Mouse (Mus musculus) intestine, embryonic 15.5 days (tissue): Measurements from ENCODE around the gene Ralgds. TPM values are rescaled to one million over a fixed set of nuclear protein-coding genes. Genes with fewer than 3 reads are reported as not detected.
"Not testable (repeated sequence)": the region's sequence is repeated elsewhere in the genome, so short reads cannot be mapped to it uniquely, and the experiment has no call there.

Experiments used
- ATAC-seq: fragments of 200-750 bp; cut with Nextera tagmentation; 2 replicates; pipeline ENCODE4 v1.8.0; 2017; ENCODE audit warnings: moderate TSS enrichment, moderate library complexity
- H3K27ac ChIP-seq: fragments of 300-500 bp; sonication (generic); 2 replicates; pipeline ENCODE4 v1.5.1; 2015; ENCODE audit warnings: mild to moderate bottlenecking, inconsistent platforms
- H3K27me3 ChIP-seq: fragments of 300-500 bp; sonication (generic); replicated peaks from 2 replicates; pipeline ENCODE4 v1.6.1; 2015; ENCODE audit warnings: inconsistent platforms
- H3K36me3 ChIP-seq: fragments of 300-500 bp; sonication (generic); 2 replicates; pipeline ENCODE4 v1.6.1; 2015; ENCODE audit warnings: inconsistent platforms
- H3K4me1 ChIP-seq: fragments of 300-500 bp; sonication (generic); replicated peaks from 2 replicates; pipeline ENCODE4 v1.6.1; 2015; ENCODE audit warnings: inconsistent platforms
- H3K4me2 ChIP-seq: fragments of 300-500 bp; sonication (generic); replicated peaks from 2 replicates; pipeline ENCODE4 v1.6.1; 2015; ENCODE audit warnings: mild to moderate bottlenecking, inconsistent platforms
- H3K4me3 ChIP-seq: fragments of 300-500 bp; sonication (generic); replicated peaks from 2 replicates; pipeline ENCODE4 v1.5.1; 2015; ENCODE audit warnings: inconsistent platforms
- H3K9ac ChIP-seq: fragments of 300-500 bp; sonication (generic); 2 replicates; pipeline ENCODE4 v1.6.1; 2015; ENCODE audit warnings: inconsistent platforms
- H3K9me3 ChIP-seq: fragments of 300-500 bp; sonication (generic); 2 replicates; pipeline ENCODE4 v1.6.1; 2016; ENCODE audit warnings: inconsistent platforms
- WGBS: fragments of 180-500 bp; shearing (Covaris S2); methylation state at CpG from one replicate; pipeline ENCODE4 v1.1.7; 2015; 5-methylcytosine and 5-hydroxymethylcytosine counted together
- polyA plus RNA-seq: library from polyadenylated mRNA; unstranded; fragments of >200 nt; fragmentation: Nextera tagmentation; extraction: Ambion mirVana; gene quantifications from 2 replicates; pipeline ENCODE4 v1.2.1, GENCODE M21; 2015

Gene Ralgds
- polyA plus RNA-seq, 1 experiment from 2014 or later, result 28.3 TPM

DNA sequence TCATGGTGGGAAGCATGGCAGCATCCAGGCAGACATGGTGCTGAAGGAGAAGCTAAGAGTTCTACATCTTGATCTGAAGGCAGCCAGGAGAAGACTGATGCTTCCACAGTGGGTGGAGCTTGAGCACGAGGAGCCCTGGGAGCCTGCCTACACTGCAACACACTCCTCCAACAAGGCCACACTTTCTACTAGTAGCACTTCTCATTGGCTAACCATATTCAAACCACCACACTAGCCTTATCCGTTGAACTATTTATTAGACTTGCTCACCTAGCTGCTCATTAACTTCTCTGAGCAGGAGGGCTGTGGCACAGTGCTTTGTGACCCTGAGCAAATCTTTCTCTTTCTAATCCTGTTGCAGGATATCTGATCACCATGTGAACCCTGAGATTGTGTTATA is 29.1 kb upstream of the Ralgds start:
- Histone ChIP-seq H3K36me3 (no peaks in the 10 kb centered on the region), H3K27me3 (no peaks in the 10 kb centered on the region), H3K4me1 (peaks cover 8% of the 10 kb centered on the region), H3K9me3 (no peaks in the 10 kb centered on the region), H3K4me3 (no peak overlapping the region), H3K4me2 (no peak overlapping the region), H3K9ac (no peak overlapping the region), H3K27ac (no peak overlapping the region)
- WGBS, result 52% methylated on average over 2 of the region's 2 CpGs
- ATAC-seq, result peak; percentile 74

DNA sequence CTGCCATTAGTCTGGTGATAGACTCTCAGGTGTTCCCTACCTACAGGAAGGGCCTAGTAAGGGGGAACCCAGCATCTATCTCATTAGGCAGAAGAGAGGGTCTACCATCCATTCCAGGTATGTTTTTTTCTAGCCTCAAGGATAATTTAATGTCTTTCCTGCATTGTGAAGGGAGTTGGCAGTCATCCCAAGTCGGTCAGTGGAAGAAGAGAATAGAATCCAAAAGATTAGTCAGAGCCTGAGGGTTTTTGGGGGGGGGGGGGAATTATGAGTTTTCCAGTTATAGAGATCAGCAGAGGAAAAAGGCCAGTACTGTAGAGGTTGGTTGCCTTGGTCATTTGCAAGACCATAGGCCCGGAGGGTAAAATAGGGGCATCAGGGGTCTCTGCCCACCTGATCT is 18.4 kb upstream of the Ralgds start:
- no peaks in the 10 kb centered on the region for H3K36me3 ChIP-seq
- H3K9me3 ChIP-seq, result no peaks in the 10 kb centered on the region
- peak overlapping the region; percentile 64; the same call in 1 of the 2 replicates for H3K27ac ChIP-seq
- H3K4me3 ChIP-seq, result no peak overlapping the region
- H3K4me2 ChIP-seq, result no peak overlapping the region
- 72% methylated on average over 2 of the region's 2 CpGs for WGBS
- H3K4me1 ChIP-seq, result peaks cover 18% of the 10 kb centered on the region; the same call in 1 of the 2 replicates
- no peaks in the 10 kb centered on the region for H3K27me3 ChIP-seq
- H3K9ac ChIP-seq, result no peak overlapping the region
- no peak for ATAC-seq

DNA sequence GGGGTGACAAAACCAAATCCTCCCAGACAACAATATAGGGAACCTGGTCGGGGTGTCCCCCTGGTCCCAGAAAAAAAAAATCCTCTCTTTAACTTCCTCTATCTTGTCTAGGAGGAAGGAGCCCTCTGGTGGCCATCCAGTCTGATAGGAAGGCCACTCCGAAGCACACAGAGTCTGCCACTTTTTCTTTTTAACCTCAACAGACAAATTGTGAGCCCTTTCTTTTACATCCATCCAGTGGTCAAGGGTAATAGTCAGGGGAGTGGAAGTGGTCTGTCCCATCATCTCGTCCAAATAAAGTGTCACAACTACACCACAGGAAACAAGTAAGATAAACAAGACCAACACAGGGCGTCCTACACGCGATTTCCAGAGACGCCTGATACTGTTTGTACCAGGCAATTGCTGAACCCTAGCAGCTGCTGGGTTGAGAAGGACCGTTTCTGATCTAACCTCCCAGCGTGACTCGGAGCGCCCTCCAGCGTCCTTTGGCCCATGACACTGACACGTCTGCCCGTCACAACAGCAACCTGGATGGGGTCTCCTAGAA is 17.6 kb upstream of the Ralgds start:
- H3K9ac ChIP-seq, result no peak overlapping the region
- no peaks in the 10 kb centered on the region for H3K36me3 ChIP-seq
- no peaks in the 10 kb centered on the region for H3K9me3 ChIP-seq
- no peak overlapping the region for H3K4me2 ChIP-seq
- H3K27me3 ChIP-seq, result no peaks in the 10 kb centered on the region
- no peak for ATAC-seq
- peaks cover 18% of the 10 kb centered on the region; the same call in 1 of the 2 replicates for H3K4me1 ChIP-seq
- peak overlapping the region; percentile 33; the same call in 1 of the 2 replicates for H3K27ac ChIP-seq
- WGBS, result 66% methylated on average over 14 of the region's 14 CpGs
- no peak overlapping the region for H3K4me3 ChIP-seq

DNA sequence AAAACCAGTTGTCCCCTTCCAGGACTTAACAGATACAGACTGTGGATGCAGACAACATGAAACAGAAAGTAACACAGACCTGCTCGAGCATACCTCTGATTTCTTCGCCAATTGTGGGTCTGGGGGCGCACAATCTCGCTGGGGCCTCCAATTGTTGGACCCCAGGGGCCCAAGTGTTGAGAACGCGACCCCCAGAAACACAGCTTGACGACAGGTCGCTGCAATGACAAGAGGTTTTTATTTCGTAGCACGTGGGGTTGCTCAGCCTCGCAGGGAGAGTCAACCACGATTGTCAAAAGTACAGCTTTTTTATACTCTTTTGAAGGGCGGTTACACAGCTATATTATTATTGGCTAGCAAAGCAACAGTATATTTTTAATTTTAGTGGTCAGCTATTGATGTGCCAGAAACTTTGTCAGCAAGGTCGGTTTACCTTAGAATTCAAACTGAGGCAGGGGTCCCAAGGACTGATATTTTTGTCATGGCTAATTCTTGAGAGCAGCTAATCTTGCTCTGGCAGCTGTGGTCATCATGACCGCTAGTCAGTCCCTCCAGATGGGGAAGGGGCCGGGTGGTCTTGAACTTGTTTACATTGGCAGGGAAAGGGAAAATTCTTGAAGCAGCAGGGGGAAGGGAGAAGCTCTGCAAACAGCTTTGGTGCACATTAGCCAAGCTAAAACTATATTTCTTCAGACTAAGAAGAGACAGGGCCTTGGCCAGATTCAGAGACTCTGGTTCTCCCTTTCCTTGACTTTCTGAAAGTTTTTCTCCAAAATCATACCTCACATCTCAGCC is 16.9 kb upstream of the Ralgds start:
- Histone ChIP-seq H3K4me3 (no peak overlapping the region), H3K36me3 (no peaks in the 10 kb centered on the region), H3K9me3 (no peaks in the 10 kb centered on the region), H3K27me3 (no peaks in the 10 kb centered on the region), H3K4me2 (peak overlapping the region; percentile 20; the same call in 1 of the 2 replicates), H3K4me1 (peaks cover 18% of the 10 kb centered on the region; the same call in 1 of the 2 replicates), H3K9ac (no peak overlapping the region), H3K27ac (peak overlapping the region; percentile 75)
- 0 out of 2 replicates have a peak, but pooled peaks have one; percentile 8 for ATAC-seq
- 78% methylated on average over 16 of the region's 16 CpGs for WGBS

DNA sequence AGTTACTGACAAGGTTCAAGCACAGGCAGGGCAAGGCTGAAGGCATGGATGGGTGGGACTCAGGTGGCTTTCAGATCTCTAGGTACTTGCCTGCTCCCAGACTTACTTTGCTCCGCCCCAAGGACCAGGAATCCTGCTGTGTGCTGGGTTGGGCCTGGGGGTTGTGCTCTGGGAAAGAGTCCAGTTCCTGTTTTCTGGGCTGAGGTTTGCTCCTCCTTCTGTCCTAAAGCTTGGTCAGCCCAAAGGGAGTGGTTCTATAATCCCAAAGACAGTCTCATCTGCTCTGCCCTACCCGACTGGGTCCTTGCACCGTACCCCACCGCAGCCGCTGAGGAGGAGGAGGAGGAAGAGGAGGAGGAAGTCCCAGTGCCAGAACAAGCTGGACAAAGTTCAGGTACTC is 16.3 kb upstream of the Ralgds start, which contains the start of gene Gbgt1:
Gbgt1 (plus strand) TSS at position 221 of the 400 bp plus-strand sequence.
- H3K4me3 ChIP-seq, result no peak within 1 kb of the TSS
- no peak within 1 kb of the TSS for H3K9ac ChIP-seq
- peaks cover 18% of the 10 kb centered on the region; the same call in 1 of the 2 replicates for H3K4me1 ChIP-seq
- WGBS, result 65% methylated on average over 5 of the region's 5 CpGs
- peak within 1 kb of the TSS; percentile 20 for H3K4me2 ChIP-seq
- H3K27ac ChIP-seq, result peak within 1 kb of the TSS; percentile 75
- peak; percentile 47; the same call in 1 of the 2 replicates for ATAC-seq
- H3K27me3 ChIP-seq, result no peaks in the 10 kb centered on the region
- H3K9me3 ChIP-seq, result no peaks in the 10 kb centered on the region
- H3K36me3 ChIP-seq, result no peaks in the 10 kb centered on the region

DNA sequence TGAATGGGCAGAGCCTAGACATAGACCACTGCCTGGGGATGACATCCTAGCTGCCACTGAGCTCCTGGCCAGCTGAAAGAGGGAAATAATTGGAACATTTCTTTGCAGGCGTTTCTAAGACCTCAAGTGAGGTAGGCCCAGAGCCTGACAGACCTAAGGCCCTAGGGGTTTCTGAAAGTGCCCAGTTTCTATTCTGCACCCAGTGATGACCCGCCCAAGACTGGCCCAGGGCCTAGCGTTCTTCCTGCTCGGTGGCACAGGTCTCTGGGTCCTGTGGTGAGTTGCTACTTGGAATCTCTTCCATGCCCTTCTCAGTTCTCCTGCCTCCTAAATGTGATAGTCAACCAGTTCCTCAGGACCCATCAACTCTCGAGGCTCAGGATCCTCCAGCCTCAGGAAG is 15.4 kb upstream of the Ralgds start:
- H3K27ac ChIP-seq, result no peak overlapping the region
- ATAC-seq, result no peak
- peaks cover 18% of the 10 kb centered on the region; the same call in 1 of the 2 replicates for H3K4me1 ChIP-seq
- H3K9ac ChIP-seq, result no peak overlapping the region
- H3K36me3 ChIP-seq, result no peaks in the 10 kb centered on the region
- H3K4me3 ChIP-seq, result no peak overlapping the region
- 81% methylated on average over 5 of the region's 5 CpGs for WGBS
- H3K4me2 ChIP-seq, result peak overlapping the region; percentile 20; the same call in 1 of the 2 replicates
- H3K9me3 ChIP-seq, result no peaks in the 10 kb centered on the region
- no peaks in the 10 kb centered on the region for H3K27me3 ChIP-seq

DNA sequence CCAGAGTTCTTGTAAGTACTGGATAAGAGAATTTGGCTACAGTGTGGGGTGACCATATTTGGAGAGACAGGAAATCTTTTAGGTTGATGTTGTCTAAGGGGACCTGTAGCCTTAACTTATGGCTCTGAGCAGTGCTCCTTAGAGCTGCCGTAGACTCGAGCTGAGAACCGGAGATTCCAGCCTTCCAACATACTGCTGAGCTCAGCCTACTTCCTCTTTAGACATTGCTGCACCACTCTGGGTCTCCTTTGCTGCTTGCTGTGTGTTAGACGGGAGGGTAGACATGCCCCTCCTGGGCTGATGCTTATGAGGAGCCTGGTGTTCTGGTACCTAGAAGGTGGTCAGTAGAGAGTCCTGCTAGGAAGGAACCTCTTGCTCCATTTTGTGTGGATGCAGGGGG is 14.5 kb upstream of the Ralgds start:
- Histone ChIP-seq H3K9ac (no peak overlapping the region), H3K4me3 (no peak overlapping the region), H3K27me3 (no peaks in the 10 kb centered on the region), H3K27ac (no peak overlapping the region), H3K9me3 (no peaks in the 10 kb centered on the region), H3K36me3 (no peaks in the 10 kb centered on the region), H3K4me1 (peaks cover 18% of the 10 kb centered on the region; the same call in 1 of the 2 replicates), H3K4me2 (no peak overlapping the region)
- no peak for ATAC-seq
- 83% methylated on average over 4 of the region's 4 CpGs for WGBS

DNA sequence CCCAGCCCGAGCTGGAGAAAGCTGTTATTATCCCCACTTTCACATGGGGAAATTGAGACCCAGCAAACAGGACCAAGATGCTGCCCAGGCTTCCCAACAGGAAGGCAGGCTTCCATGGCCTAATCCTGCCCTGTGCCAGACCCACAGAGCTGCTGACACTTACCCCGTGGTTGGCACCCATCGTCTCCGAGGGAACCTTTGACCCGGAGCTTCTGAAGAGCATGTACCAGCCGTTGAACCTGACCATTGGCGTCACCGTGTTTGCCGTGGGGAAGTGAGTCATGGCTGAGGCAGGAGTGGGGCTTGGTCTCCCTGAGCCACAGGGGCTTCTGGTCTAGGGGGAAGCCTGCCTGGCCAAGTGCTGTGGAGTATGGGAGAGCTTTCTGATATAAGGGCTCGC is 9.9 kb upstream of the Ralgds start:
- Histone ChIP-seq H3K9me3 (no peaks in the 10 kb centered on the region), H3K4me3 (no peak overlapping the region), H3K27ac (no peak overlapping the region), H3K4me2 (no peak overlapping the region), H3K27me3 (no peaks in the 10 kb centered on the region), H3K9ac (no peak overlapping the region), H3K4me1 (no peaks in the 10 kb centered on the region), H3K36me3 (no peaks in the 10 kb centered on the region)
- ATAC-seq, result no peak
- 84% methylated on average over 10 of the region's 10 CpGs for WGBS

DNA sequence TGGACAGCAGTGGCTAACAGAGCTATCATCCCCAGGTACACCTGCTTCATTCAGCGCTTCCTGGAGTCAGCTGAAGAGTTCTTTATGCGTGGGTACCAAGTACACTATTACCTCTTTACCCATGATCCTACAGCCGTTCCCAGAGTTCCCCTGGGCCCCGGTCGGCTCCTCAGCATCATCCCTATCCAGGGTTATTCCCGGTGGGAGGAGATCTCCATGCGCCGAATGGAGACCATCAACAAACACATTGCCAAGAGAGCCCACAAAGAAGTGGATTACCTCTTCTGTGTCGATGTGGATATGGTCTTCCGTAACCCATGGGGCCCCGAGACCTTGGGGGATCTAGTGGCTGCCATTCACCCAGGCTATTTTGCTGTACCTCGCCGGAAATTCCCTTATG is 8.2 kb upstream of the Ralgds start:
- H3K9ac ChIP-seq, result no peak overlapping the region
- H3K27me3 ChIP-seq, result no peaks in the 10 kb centered on the region
- no peaks in the 10 kb centered on the region for H3K9me3 ChIP-seq
- H3K27ac ChIP-seq, result no peak overlapping the region
- H3K4me2 ChIP-seq, result no peak overlapping the region
- H3K36me3 ChIP-seq, result no peaks in the 10 kb centered on the region
- WGBS, result 90% methylated on average over 13 of the region's 13 CpGs
- ATAC-seq, result no peak
- no peak overlapping the region for H3K4me3 ChIP-seq
- no peaks in the 10 kb centered on the region for H3K4me1 ChIP-seq

DNA sequence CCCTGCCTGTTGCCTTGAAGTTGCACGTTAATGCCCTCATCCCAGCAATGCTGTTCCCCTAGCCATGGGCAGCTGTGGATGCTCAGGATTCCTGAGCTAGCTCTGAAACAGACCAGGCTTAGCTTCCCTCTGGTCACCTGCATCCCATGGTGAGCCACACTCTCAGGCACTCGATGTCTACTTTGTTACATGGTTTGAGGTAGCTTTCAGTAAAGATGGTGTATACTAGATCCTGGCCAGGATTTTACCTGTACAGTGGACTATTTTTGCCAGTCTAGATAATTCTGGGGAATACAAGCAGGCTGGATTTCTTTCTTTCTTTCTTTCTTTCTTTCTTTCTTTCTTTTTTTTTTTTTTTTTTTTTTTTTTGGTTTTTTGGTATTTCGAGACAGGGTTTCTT is 7.1 kb upstream of the Ralgds start, which contains the start of gene Gm10134:
Gm10134 (plus strand) TSS at position 301 of the 400 bp plus-strand sequence.
- no peak within 1 kb of the TSS for H3K27ac ChIP-seq
- no peaks in the 10 kb centered on the region for H3K36me3 ChIP-seq
- H3K9ac ChIP-seq, result no peak within 1 kb of the TSS
- H3K4me3 ChIP-seq, result no peak within 1 kb of the TSS
- H3K27me3 ChIP-seq, result no peaks in the 10 kb centered on the region
- H3K4me2 ChIP-seq, result no peak within 1 kb of the TSS
- 80% methylated on average over 3 of the region's 3 CpGs for WGBS
- no peaks in the 10 kb centered on the region for H3K9me3 ChIP-seq
- no peak for ATAC-seq
- no peaks in the 10 kb centered on the region for H3K4me1 ChIP-seq

DNA sequence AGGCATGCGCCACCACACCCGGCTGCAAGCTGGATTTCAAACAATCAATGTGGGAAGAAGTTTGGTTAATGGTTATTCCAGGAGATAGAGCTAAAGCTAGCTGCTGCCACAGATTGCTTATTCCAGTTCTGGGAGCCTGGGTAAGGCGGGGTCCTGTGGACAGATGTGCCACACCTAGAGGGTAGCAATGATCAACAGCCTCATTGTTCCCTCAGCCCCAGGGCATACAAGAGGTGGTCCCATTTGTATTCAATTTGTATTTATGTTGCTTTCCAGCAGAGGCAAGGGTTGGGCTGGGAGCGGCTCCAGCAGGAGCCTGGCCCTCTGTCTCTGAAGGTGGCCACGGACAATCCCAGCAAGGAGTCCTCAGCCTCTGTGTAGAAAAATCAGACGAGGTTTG is 6.6 kb upstream of the Ralgds start:
- no peak for ATAC-seq
- no peaks in the 10 kb centered on the region for H3K9me3 ChIP-seq
- no peak overlapping the region for H3K4me3 ChIP-seq
- H3K4me2 ChIP-seq, result no peak overlapping the region
- no peak overlapping the region for H3K27ac ChIP-seq
- H3K36me3 ChIP-seq, result no peaks in the 10 kb centered on the region
- H3K4me1 ChIP-seq, result no peaks in the 10 kb centered on the region
- no peaks in the 10 kb centered on the region for H3K27me3 ChIP-seq
- WGBS, result 83% methylated on average over 6 of the region's 6 CpGs
- no peak overlapping the region for H3K9ac ChIP-seq

DNA sequence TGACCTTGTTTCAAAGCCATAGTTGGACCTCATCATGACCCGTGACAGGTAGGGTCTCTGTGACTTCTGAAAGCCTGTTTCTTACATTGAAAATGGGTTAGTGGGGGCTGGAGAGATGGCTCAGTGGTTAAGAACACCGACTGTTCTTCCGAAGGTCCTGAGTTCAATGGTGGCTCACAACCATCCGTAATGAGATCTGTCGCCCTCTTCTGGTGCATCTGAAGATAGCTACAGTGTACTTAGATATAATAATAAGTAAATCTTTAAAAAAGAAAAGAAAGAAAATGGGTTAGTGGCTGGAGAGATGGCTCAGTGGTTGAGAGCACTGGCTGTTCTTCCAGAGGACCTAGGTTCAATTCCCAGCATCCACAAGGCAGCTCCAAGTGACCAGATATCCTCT is 1.3 kb upstream of the Ralgds start:
- H3K4me3 ChIP-seq, ATAC-seq, H3K27ac ChIP-seq, H3K4me2 ChIP-seq, H3K9me3 ChIP-seq, H3K27me3 ChIP-seq, H3K4me1 ChIP-seq, H3K36me3 ChIP-seq, H3K9ac ChIP-seq: not testable (repeated sequence)
- WGBS, result 53% methylated on average over 5 of the region's 5 CpGs
